Mouse (Mus musculus): ENCODE results near the gene Ruvbl2. TPM values are rescaled to one million over a fixed set of nuclear protein-coding genes. Genes with fewer than 3 reads are reported as not detected.

The Ruvbl2 gene
- total RNA-seq, 2 experiments from 2014 or later, result 33.0 to 39.9 TPM

GRCm38 (mm10) chr7:45426556-45426955 is 11.3 kb downstream of the Ruvbl2 start:
- no peak for DNase-seq

GRCm38 (mm10) chr7:45421194-45421593 is 16.7 kb downstream of the Ruvbl2 start:
- DNase-seq, result no peak

DNA sequence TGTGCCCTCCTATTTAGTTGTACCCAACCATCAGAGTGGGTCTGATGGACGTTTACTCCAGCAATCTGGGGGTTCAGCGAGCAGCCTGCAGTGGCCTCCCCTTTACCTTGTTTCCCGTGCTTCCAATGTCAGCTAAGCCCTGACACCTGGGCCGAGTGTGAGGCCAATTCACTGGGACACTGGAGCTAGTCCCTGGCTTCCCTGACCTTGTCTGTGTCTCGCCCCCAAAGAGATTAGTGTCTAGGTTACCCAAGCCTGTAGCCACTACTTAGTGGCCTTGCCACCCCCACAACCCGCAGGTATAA is 17.3 kb downstream of the Ruvbl2 start, which contains the start of gene Lhb:
Gene Lhb, plus strand, starts transcription at position 206 of the 305 bp plus-strand sequence.
- DNase-seq, result no peak

DNA sequence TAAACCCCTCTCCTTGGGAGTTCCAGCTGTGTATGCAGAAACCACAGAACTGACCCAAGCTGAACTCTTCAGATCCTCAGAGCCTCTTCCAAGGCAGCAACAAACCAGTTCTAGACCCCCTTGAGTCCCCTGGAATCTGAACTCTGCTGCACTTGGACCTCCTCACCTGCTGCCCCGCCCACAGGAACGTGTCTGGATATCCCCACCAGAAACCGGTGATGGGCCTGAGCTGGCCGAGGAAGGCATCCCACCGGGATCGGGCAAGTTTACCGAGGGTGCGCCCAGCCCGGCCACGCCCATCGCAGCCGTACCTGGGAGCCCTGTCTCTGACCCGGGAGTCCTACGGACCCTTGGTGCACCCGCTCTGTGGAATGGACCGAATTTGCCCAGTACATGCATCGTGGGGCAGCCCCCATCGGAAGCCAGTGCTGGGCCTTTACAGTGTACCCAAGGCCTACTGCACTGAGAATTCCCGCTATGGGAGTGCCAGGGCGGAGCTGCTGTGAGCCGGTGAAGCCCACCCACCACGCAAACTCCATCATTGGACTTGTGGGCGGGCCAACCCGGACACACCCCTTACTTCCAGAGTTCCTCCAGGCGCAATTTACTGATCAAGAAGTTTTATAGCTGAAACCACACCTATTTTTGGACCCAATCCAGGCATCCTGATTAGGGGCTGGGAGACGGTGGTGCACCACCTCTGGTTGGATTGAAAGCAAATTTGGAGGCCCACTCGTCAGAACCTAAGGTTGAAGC is 17.9 kb downstream of the Ruvbl2 start:
- DNase-seq, result no peak

- DNase-seq, result no peak
Observed at GRCm38 (mm10) chr7:45417962-45418492, 19.9 kb downstream of the Ruvbl2 start.

DNA sequence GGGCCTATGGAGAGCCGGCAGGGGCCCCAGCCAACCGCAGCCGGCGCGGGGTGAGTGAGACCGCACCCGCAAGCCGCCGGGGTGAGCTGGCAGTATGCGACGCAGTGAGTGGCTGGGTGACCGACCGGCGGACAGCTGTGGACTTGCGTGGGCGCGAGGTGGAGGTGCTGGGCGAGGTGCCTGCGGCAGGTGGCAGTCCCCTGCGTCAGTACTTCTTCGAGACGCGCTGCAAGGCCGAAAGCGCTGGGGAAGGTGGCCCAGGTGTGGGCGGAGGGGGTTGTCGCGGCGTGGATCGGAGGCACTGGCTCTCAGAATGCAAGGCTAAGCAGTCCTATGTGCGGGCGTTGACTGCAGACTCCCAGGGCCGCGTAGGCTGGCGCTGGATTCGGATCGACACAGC is 22.3 kb downstream of the Ruvbl2 start:
- no peak for DNase-seq

- no peak for DNase-seq
Observed at GRCm38 (mm10) chr7:45414740-45415224, 23.1 kb downstream of the Ruvbl2 start.

DNA sequence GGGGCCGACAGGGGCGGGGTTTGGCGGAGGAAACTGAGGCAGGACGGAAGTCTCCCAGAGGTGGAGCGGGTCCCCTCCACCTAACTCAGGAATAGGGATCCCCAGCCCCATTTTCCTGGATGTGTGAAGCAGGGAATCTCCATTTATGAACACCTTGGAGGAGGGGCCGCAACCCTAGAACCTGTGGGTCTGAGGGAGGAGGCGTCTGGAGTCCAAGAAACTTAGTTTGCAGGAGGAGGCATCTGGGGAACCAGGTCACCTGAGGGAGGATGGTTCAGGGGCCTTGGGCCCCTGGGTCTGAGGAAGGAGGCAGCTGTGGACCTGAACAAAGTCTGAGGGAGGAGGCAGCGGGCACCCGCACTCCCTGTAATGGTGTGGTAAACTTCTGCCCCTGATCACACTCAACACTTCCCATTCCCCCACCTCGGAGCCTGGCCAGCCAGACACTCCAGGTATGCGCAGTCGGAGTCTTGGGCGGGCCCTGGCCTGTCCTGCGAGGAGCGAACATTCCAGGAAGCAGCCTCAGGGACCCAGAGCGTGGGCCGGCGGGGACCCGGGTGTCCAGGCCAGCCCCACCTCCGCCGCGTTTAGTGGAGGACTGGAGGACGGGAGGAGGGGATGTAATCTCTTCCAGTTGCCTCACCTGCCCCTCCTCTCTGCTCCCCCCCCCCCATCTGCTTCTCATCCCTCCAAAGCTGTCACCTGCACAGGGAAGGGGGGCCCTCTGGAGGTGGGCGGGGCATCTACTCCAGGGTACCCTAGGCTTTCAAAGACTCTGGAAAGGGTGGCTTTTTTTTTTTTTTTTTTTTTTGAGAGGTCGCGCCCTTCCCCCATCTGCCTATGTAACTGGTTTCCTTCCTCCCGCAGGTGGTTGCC is 23.8 kb downstream of the Ruvbl2 start:
- DNase-seq, result no peak

- DNase-seq, result no peak
Observed at GRCm38 (mm10) chr7:45413113-45413863, 24.6 kb downstream of the Ruvbl2 start, which contains the start of gene Ntf5. Ntf5 (plus strand) TSS chr7:45413695.

- no peak for DNase-seq
Observed at GRCm38 (mm10) chr7:45412421-45412820, 25.5 kb downstream of the Ruvbl2 start.

- DNase-seq, result no peak
Observed at GRCm38 (mm10) chr7:45409497-45410163, 28.3 kb downstream of the Ruvbl2 start.

DNA sequence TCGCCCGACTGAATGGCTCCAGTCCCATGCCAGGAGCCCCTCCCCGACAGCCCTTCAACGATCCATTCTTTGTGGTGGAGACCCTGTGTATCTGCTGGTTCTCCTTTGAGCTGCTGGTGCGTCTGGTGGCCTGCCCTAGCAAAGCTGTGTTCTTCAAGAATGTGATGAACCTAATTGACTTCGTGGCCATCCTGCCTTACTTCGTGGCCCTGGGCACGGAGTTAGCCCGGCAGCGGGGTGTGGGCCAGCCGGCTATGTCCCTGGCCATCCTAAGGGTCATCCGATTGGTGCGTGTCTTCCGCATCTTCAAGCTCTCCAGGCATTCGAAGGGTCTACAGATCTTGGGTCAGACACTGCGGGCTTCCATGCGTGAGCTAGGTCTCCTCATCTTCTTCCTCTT is 28.9 kb downstream of the Ruvbl2 start:
- no peak for DNase-seq

- DNase-seq, result no peak
Observed at GRCm38 (mm10) chr7:45408351-45408750, 29.5 kb downstream of the Ruvbl2 start.

- DNase-seq, result no peak
Observed at GRCm38 (mm10) chr7:45407836-45408235, 30.1 kb downstream of the Ruvbl2 start.

GRCm38 (mm10) chr7:45406157-45407156 is 31.4 kb downstream of the Ruvbl2 start:
- DNase-seq, result no peak

GRCm38 (mm10) chr7:45405091-45406075 is 32.5 kb downstream of the Ruvbl2 start, which contains the start of gene Kcna7:
Kcna7 (plus strand) TSS chr7:45405653.
- peak; percentile 50 to 67 for DNase-seq

DNA sequence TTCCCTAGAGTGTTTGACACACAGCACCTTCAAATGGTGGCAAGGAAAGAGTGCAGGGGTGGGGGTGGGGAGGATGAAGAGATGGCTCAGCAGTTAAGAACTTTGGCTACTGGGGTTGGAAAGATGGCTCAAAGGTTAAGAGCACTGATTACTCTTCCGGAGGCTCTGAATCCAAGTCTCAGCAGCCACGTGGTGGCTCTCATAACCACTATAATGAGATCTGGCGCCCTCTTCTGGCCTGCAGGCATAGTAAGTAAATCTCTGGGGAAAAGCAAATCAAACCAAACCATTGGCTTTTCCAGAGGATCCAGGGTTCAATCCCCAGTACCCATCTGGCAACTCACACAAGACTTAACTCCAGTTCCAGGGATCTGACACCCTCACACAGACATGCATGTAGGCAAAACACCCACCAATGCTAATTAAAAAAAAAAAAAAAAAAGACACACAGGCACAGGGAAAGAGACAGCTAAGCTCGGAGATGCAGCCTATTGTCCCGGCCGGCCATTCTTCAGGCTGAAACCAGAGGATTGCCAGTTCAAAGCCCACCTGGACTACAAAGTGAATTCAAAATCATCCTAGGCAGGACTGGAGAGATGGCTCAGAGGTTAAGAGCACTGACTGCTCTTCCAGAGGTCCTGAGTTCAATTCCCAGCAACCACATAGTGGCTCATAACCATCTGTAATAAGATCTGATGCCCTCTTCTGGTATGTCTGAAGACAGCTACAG is 34.2 kb downstream of the Ruvbl2 start:
- no peak for DNase-seq

DNA sequence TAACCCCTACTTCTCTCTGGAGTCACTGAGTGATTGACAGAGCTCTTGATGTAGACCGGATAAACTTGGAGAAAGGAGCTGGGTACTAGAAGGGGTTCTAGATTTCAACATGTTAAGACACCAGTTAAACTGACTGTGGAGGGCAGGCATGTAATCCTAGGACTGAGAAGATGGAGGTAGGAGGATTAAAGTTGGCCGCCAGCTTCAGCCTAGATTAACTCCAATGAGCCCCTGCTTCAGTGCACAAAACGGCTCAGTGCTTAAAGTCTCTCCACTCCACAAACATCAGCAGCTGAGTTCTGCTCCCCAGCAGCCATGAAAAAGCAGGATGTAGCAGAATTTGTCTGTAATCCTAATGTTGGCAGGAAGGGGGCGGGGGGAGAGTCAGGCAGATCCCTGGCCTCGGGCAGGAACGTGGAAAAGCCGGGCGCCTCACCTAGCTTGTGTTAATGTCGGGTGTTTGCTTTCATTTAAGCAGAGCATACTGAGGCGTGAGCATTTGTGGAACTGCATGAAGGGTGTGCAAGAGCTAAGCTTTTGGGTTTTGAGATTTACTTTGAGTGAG is 36.3 kb downstream of the Ruvbl2 start:
- no peak for DNase-seq

Data from layer of hippocampus, postnatal 36 days (tissue).